Mouse (Mus musculus): ENCODE measurements around the gene Irgq.
"Not testable (repeated sequence)": the region's sequence is repeated elsewhere in the genome, so short reads cannot be mapped to it uniquely, and the experiment has no call there.

Gene Irgq

DNA sequence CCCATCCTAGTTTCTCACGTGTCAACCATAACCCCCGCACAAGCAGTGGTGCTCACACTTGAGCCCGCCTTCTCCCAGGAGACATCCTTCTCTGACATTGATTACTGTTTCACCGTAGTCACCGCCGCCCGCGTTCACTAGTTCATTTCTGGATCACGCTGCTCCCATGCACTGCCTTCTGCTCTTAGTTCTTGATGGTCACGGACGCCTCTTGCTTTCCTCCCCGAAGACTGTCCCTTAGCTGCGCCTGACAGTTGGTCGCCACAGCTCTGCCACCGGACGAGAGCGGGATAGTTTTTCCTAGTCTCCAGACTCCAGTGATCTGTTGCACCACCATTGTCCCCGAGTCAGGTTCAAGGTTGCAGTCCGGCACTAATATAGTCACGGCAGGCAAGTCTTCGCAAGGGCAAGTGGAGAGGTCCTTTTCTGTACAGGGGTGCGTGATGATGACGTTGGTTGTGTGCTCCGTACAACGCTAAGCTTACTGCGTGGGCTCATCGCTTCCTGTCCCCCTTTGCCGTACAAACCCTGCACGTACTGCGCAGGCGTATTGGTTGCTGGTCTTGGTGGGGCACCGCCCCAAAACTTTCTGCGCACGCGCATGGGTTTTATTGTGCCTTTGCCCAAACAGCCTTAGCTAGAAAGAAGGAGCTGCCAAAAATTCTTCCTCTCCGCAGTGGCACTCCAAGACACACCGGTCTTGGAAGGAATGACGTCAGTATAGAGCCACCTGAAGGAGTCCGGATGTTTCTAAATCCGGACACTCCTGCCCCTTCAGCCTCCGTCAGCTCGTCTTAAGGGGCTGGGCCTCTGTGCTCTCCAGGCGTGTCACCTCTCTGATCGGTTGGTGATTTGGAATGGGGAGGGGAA lies at the start of gene Irgq:
Gene Irgq, plus strand, starts transcription at position 628 of the 870 bp plus-strand sequence.
- DNase-seq (ENCODE audit: low read depth) = peak; percentile 100

DNA sequence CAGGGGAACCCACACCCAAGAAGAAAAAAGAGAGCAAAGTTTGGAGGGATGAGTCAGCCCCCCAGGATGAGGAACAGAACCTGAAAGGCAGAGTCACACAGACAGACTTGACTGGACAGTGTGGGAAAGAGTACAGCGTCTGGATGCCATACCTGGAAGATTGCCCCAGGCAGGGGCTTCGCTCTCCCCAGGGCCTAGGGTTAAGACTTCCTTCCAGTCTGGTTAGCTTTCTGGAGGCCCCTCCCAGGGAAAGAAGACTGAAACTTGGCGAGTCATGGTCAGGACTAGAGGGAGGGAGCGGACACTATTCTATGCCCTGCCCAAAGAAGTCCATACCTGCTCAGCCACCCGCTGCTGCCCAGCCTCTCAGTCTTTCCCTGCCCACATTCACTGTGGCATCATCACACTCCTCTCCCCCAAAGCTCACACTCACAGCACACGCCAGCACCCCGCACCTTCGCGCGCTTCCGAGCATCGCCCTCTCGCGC lies 49.5 kb upstream of the Irgq start:
- no peak for DNase-seq (ENCODE audit: low read depth)

DNA sequence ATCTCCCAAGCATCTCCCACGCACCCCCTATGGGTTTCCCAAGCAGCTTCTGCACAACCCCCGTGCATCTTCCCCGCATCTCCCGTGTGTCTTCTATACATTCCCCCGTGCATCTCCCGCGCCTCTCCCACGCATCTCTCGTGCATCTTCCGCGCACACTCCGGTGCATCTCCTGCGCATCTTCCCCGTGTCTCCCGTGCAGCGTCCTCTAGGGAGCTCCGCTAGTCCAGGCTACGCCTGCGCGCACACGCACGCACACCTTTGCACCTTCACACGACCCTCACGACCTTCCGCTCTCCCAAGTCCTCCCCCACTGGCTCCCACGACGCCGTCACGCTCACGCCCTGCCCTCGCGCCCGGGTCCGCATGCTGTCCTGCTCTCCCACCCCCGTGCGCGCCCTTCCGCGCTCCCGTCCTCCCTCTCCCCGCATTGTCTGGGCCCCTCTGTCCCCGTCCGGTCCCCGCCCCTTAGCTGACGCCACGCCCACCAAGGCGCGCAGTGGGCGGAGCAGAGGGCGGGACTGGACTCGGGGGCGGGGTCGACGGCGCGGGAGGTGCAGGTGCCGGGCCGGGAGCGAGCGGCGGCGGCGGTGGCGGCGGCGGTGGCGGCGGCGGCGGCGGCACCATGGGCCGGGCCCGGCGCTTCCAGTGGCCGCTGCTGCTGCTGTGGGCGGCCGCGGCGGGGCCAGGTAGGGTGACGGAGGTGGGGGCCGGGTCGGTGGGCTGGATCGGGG lies 48.8 kb upstream of the Irgq start, which contains the start of gene Cadm4:
Gene Cadm4, plus strand, starts transcription at position 550 of the 734 bp plus-strand sequence.
- no peak for DNase-seq (ENCODE audit: low read depth)

DNA sequence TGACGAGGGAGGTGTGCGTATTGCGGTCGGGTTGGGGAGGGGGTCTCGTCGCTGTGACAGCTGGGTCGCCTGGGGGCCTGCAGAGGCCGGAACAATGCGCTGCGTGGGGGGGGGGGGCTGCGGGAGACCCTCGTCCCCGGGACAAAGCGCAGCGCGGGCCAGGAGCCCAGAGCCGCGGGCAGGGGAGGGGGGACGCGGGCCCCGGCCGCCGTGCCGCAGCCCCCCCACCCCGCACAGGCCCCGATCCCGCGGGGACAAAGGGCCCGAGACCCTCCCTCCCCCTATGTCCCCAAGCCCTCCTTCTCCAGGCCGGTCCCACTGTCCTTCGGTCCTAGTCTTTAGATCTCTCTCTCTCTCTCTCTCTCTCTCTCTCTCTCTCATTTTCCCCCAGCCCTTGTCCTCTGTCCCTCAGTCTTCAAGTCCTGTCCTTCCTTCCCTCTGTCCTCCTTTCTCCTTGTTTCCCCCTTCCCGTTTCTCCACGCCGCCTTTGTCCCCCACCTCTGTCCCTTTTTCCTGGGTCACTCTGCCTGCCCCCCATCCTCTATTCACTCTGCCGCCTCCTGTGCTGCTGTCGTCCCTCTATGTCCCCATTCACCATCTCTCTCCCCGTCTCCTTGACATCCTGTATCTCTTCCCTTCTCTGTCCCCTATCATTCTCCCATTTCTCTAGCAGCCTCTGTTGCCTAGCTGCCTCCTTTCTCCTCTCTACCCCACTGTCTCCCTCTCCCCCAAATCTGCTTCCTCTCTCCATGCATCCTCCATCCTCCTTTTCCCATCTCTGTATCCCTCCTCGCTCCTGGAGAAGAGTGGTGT lies 48.1 kb upstream of the Irgq start:
- no peak for DNase-seq (ENCODE audit: low read depth)

DNA sequence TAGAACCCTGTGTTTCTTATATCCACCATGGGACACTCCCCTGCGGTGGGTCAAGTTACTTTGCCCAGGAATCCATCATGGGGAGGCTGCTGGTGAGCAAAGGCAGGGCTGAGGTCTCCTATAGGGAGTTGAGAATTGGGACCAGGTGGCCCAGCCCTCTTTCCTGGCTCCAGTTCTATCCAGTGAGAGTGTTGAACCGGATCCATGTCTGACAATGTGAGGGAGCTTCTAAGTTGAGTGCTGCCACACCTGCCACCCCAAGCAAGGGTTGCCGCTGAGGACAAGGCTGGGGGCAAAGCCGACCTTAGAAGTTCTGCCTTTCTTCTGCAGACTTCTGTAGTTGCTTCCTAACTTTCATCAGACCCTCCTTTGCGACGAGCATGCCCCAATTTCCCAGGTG lies 47.2 kb upstream of the Irgq start:
- DNase-seq (ENCODE audit: low read depth) = not testable (repeated sequence)

DNA sequence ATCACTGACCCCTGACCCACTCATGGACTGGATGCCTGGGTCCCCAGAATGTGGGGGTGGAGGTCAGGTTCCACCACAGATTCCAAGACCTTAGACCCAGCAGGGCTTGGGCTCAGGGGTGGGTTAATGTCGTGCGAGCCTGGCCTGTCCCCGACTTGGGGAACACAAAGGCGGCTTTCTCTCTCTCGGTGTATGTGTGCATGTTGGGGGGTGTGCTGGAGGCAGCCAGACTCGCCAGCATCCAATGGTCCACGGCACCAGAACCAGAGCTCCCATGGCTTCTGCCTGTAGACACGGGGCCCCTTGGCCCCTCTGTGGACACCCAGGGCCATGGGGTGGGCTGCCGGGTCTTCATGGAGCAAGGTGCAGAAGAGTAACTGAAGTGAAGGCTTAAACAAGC lies 45.0 kb upstream of the Irgq start:
- DNase-seq (ENCODE audit: low read depth) = no peak

DNA sequence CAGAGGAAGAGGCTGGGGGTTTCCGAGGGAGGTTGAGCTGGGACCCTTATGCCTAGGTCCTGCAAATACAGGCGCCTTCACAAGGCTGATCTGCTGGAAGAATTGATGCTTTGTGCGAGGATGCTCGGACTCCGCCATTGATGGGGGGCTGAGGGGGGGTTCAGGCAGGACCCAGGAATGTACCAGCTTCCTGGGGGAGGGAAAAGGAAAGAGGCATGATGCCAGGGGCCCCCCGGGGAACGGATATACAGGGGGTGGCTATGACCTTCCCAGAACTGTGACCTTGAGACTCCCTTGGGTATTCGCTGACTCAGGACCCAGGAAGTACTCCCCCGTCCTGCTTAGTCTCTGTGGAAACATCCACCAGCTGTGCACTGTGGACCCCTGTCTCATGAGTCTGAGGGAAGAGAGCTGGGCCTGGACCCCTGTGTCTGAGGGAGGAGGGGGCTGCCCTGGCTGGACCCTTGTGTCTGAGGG lies 43.8 kb upstream of the Irgq start:
- no peak for DNase-seq (ENCODE audit: low read depth)

DNA sequence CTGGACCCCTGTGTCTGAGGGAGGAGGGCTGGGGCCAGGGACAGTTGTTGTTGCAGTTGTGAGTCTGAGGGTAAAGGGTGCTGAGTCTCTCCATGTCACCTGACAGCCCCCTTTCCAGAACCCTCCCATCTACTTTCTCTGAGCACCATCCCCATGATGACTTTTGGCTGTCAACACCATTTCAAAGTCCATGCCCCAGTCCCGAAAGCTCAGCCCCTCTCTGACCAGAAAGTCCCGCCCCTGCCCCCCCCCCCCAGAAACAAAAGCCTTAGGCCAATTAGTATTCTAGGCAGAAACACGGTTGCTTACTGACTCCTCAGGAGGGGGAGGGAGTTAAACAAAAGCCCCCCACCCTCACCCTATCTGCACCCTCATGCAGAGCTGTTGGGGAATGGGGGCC lies 43.1 kb upstream of the Irgq start:
- no peak for DNase-seq (ENCODE audit: low read depth)

DNA sequence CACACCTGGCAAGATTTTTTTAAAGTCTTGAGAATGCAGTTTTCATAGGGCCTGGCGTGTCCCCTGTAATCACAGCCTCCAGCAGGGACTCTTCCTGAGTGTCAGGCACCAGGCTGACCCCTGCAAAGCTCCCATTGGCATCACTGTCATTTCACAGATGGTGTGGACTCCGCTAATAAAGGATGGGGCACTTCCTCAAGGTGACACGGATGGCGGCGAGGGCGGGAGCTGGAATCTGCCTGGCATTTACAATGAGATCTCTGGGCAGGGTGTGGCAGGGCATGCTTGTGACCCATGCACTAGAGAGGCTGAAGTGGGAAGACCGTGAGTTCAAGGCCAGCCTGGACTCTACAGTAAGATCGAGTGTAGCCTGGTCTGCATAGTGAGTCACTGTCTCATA lies 42.2 kb upstream of the Irgq start:
- no peak for DNase-seq (ENCODE audit: low read depth)

DNA sequence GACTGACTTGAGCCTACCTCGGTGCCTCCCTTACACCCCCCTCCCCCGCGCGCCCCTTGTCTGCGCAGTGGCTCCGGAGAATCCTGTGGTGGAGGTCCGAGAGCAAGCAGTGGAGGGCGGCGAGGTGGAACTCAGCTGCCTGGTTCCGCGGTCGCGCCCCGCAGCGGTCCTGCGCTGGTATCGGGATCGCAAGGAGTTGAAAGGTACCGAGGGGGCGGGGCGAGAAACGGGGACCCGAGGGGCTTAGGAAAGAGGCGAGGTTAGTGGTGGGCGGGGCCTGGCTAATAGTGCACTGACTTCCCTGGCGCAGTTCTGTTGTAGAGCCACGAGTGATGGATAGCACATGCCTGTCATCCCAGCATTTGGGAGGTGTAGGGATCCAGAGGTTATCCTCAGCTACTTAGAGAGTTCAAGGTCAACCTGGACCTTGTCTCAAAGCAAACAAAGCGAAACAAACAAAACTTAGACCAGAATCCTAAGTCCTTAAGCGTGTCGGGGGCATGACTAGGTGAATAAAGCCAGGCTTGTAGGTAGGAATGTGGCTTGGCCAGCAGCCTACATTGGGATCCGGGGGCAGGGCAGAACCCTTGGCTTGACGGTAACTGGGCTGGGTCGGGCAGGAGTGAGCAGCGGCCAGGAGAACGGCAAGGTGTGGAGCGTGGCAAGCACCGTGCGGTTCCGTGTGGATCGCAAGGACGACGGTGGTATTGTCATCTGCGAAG lies 30.5 kb upstream of the Irgq start:
- DNase-seq (ENCODE audit: low read depth) = no peak

DNA sequence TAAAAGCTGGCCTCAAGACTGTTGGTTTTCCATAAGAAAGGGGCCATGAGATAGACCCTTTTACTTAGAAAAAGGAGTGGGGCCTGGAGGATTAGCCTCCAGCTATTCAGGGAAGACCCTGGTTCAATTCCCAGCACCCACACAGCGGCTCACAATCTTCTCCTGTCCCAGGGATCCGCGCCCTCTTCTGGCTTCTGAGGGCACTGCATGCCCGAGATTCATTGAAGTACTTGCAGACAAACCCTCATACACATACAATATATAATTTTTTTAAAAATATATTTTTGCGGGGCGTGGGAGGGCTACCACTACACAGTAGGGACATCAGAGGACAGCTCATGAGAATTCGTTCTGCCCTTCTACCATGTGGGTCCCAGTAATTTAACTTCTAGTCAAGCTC lies 29.6 kb upstream of the Irgq start:
- DNase-seq (ENCODE audit: low read depth) = peak; percentile 49

DNA sequence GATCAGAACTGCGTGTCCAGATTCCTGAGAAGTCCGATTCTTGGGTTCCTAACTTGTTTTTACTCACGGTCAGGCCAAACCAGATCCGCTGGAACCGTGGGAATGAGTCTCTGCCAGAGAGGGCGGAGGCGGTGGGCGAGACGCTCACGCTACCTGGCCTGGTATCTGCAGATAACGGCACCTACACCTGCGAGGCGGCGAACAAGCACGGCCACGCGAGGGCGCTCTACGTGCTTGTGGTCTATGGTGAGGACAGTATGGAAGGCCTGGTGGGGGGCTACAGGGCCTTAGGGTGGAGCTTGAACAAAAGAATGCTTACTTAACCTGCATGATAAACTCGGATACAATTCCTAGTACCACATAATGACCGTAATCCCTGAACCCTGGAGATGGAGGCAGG lies 29.0 kb upstream of the Irgq start:
- DNase-seq (ENCODE audit: low read depth) = no peak

DNA sequence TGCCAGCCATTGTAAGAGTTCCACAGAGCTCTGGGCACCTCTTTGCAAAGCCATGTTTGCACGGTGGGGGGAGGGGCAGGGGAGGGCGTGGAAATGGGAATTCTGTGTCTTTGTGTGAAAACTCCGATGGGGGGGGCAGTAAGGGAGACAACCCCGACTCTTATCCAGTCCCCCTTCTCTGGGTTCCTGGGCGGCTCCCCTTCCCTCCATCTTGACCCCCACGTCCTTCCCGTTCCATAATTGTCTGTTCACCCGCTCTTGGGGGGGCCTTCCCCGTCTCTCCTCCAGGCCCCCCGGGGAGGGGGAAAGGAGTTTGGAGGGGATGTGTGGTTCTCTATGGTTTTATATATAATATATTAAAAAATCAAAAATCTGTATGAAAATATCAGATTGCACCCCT lies 26.5 kb upstream of the Irgq start:
- no peak for DNase-seq (ENCODE audit: low read depth)

DNA sequence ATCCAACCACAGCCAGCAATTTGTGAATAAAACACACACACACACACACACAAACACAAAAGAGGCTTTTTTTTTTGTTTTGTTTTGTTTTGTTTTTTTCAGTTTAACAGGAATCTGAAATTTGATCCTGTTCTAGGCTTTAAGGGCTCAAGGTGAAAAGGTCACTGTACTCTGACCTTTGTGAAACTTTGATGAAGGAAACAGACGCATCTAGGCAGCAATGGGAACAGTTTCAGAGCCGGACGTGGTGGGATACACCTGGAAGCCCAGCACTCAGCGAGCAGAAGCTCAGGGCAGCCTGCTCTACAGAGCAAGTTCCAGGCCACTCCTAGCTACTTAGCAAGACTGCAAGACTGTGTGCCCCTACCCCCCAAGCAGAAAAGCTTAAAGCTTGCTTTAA lies 25.6 kb upstream of the Irgq start:
- DNase-seq (ENCODE audit: low read depth) = no peak

DNA sequence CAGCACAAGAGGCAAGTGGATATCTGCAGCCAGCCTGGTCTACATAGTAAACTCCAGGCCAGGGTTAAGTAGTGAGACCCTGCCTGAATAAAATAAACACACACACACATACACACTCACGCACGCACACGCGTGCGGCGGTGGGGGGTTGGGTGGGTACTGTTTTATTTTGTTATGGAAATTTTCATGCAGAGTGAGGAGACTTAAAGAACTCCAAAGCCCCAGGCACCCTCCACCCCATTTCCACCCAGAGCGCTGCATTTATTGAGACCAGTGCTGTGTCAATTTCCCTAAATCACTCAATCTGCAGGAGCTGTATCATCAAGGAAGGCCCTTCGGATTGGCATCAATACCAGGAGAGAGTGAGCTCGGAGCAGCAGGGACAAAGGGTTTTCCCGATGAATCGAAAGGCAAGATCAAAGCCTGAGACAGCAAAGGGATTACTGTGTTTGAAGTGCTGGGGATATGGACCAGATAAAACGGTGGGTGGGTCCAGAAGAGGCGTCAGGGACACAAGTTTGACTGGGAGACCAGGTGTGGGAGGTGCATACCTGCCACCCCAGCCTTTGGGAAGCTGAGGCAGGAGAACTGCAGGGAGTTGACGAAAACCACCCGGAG lies 24.9 kb upstream of the Irgq start:
- no peak for DNase-seq (ENCODE audit: low read depth)

DNA sequence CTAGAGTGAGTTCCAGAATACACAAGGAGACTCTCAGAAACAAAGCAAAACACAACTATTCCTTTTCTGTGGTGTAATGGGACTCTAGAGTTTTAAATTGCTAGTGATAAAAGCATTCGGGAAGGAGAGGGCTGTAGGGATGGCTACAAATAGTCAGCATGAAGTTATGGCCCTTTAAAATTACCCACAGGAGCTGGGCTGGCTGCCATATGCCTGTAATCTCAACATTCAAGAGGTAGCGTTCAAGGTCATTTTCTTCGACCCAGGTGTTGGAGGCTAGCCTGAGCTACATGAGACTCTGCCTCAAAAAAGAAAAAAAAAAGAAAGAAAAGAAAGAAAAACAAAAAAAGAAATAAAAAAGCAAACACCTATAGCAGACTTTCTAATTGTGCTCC lies 24.4 kb upstream of the Irgq start:
- DNase-seq (ENCODE audit: low read depth) = peak; percentile 54

DNA sequence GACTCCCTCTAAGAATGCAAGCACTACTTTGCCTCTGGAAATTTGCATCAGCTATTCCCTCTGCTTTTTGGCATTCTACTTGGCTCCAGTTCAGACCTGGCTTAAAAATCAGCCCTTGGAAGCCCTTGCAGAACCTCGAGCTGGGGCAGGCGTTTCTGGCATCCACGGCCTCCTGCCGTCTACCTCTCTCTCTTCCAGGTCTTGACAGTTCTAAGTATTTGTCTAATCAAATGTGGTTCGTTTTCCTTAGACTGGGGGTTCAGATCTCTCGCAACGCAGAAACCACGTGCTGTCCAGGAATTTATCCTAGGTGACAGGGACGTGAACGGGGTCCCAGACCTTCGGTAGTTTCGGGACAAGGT lies 24.0 kb upstream of the Irgq start:
- peak; percentile 85 for DNase-seq (ENCODE audit: low read depth)

DNA sequence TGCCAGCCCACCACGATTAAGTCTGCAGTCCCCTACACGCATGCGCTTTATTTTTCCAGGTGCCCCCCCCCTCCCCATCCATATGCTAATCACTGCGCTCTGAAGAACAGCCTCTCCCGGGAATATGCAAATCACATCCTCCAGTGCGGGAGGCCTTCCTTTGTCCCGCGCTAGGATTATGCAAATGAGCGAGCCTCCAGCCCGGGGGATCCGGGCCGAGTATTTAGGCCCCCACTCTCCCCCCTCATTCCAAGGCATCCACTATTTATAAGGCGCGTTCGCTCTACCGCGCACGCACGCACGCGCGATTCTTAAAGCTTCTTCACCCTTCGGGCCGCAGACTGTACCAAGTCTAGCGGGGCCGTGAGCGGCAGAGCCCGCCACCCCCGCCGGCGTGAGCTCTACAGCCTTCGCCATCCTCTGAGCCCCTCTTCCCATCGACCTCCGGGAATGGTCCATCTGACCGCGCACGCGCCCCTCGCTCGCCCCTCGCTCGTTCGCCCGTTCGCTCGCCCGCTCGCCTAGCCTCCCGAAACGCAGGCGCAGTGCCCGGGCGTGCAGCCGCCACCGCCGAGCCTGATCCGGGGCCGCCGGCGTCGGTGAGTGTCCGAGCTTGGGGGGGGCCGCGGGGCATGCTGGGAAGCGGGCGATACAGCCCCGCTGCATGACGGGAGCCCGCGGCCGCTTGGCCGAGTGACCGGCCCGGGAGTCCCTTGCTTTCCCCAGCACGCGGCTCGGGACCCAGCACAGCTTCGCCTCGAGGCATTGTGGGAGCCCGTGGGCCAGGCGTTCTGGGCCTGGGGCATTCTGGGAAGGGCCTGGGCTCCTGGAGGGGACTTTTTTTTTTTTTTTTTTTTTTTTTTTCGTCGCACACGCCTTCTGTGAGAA lies 23.4 kb upstream of the Irgq start, which contains the start of gene Zfp428:
Gene Zfp428, plus strand, starts transcription at position 169 of the 888 bp plus-strand sequence.
- peak; percentile 91 for DNase-seq (ENCODE audit: low read depth)

DNA sequence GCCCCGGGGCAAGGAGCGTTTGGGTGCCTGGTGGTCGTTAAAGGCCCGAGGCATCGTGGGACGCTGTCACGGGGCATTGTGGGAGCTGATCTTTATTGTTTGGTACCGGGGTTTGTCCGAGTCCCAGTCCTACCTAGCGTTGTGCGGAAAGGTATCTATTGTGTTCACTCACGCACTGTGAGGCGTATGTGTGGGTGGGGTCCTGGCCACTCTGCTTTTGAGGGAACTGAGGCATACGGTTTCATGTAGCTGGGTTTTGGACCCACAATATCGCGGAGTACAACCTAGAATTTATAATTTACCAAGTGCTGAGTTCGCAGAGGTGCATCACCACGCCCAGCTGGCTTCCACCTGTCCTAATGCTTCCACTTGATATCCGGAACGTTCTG lies 22.8 kb upstream of the Irgq start:
- no peak for DNase-seq (ENCODE audit: low read depth)

DNA sequence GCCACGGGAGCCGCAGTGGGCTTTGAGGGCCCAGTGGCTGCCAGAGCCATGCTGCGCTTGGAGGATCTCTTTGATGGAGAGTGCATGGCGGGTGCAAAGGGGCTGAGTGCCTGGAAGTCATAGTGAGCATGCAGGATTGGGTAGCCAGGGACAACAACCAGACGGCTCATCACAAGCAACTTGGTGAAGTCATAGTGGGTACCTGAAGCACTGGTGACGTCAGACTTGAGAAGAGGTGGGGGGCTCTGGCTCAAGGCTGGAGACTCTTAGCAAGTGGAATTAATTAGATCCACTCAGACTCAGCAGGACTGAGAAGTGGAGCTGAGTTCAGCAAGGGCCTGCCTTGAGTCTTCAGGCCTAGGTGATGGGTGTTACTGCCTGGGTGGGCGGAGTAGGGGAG lies 18.1 kb upstream of the Irgq start, which contains the start of gene AC161166.1:
Gene AC161166.1, minus strand, starts transcription at position 101 of the 400 bp plus-strand sequence.
- DNase-seq (ENCODE audit: low read depth) = no peak
